Mouse (Mus musculus): ENCODE measurements around the gene Cep295nl. TPM values are rescaled to one million over a fixed set of nuclear protein-coding genes. Genes with fewer than 3 reads are reported as not detected.
A peak's percentile ranks its signal among the peaks of the same experiment; 100 is the strongest.
"Not testable (repeated sequence)": the region's sequence is repeated elsewhere in the genome, so short reads cannot be mapped to it uniquely, and the experiment has no call there.

Gene Cep295nl
- 0.10 and 0.15 TPM in 2 replicates for polyA plus RNA-seq (2015; fragmentation: Nextera tagmentation; extraction: Ambion mirVana)

- Histone ChIP-seq H3K4me2 (ENCODE audit: low read length) (peak within 1 kb of the TSS; percentile 33), H3K27me3 (ENCODE audit: control insufficient read depth, insufficient read depth, low read depth, low read length) (no peaks in the 10 kb centered on the region), H3K9ac (ENCODE audit: low read depth, low read length) (0 out of 2 replicates have a peak within 1 kb of the TSS, but pooled peaks have one; percentile 8), H3K27ac (ENCODE audit: low read length) (peak within 1 kb of the TSS; percentile 64), H3K36me3 (ENCODE audit: control insufficient read depth, insufficient read depth, low read length) (no peaks in the 10 kb centered on the region), H3K4me1 (ENCODE audit: control insufficient read depth, insufficient read depth, low read length) (peaks cover 17% of the 10 kb centered on the region), H3K4me3 (ENCODE audit: low read depth, low read length) (no peak within 1 kb of the TSS), H3K9me3 (replicated peaks; ENCODE audit: control insufficient read depth, low read length, poor library complexity, severe bottlenecking) (no peaks in the 10 kb centered on the region)
- 25% methylated on average over 7 of the region's 7 CpGs for WGBS
- ATAC-seq = peak; percentile 61; the same call in 1 of the 2 replicates
Observed at GRCm38 (mm10) chr11:118342400-118342981, at the start of gene Cep295nl. Cep295nl (minus strand) TSS chr11:118342500.

- WGBS = 92% methylated on average over 13 of the region's 13 CpGs
- H3K27me3 ChIP-seq (ENCODE audit: control insufficient read depth, insufficient read depth, low read depth, low read length); H3K9ac ChIP-seq (ENCODE audit: low read depth, low read length); H3K4me3 ChIP-seq (ENCODE audit: low read depth, low read length); ATAC-seq; H3K4me1 ChIP-seq (ENCODE audit: control insufficient read depth, insufficient read depth, low read length); H3K9me3 ChIP-seq (replicated peaks; ENCODE audit: control insufficient read depth, low read length, poor library complexity, severe bottlenecking); H3K4me2 ChIP-seq (ENCODE audit: low read length); H3K36me3 ChIP-seq (ENCODE audit: control insufficient read depth, insufficient read depth, low read length); H3K27ac ChIP-seq (ENCODE audit: low read length): not testable (repeated sequence)
Observed at GRCm38 (mm10) chr11:118387816-118388215, 45.5 kb upstream of the Cep295nl start.

GRCm38 (mm10) chr11:118379251-118380009, 37.1 kb upstream of the Cep295nl start:
- Histone ChIP-seq H3K27me3 (ENCODE audit: control insufficient read depth, insufficient read depth, low read depth, low read length) (no peaks in the 10 kb centered on the region), H3K27ac (ENCODE audit: low read length) (no peak overlapping the region), H3K36me3 (ENCODE audit: control insufficient read depth, insufficient read depth, low read length) (no peaks in the 10 kb centered on the region), H3K4me2 (ENCODE audit: low read length) (no peak overlapping the region), H3K4me1 (ENCODE audit: control insufficient read depth, insufficient read depth, low read length) (peaks cover 3% of the 10 kb centered on the region; the same call in 1 of the 2 replicates), H3K9ac (ENCODE audit: low read depth, low read length) (no peak overlapping the region; the same call in 1 of the 2 replicates), H3K9me3 (replicated peaks; ENCODE audit: control insufficient read depth, low read length, poor library complexity, severe bottlenecking) (no peaks in the 10 kb centered on the region), H3K4me3 (ENCODE audit: low read depth, low read length) (no peak overlapping the region)
- 46% methylated on average over 11 of the region's 11 CpGs for WGBS
- ATAC-seq = 0 out of 2 replicates have a peak, but pooled peaks have one; percentile 58

- no peaks in the 10 kb centered on the region for H3K36me3 ChIP-seq (ENCODE audit: control insufficient read depth, insufficient read depth, low read length)
- peaks cover 3% of the 10 kb centered on the region; the same call in 1 of the 2 replicates for H3K4me1 ChIP-seq (ENCODE audit: control insufficient read depth, insufficient read depth, low read length)
- no peak overlapping the region for H3K4me3 ChIP-seq (ENCODE audit: low read depth, low read length)
- no peaks in the 10 kb centered on the region for H3K9me3 ChIP-seq (replicated peaks; ENCODE audit: control insufficient read depth, low read length, poor library complexity, severe bottlenecking)
- WGBS = 91% methylated on average over 6 of the region's 6 CpGs
- ATAC-seq = no peak
- H3K4me2 ChIP-seq (ENCODE audit: low read length) = no peak overlapping the region
- no peaks in the 10 kb centered on the region for H3K27me3 ChIP-seq (ENCODE audit: control insufficient read depth, insufficient read depth, low read depth, low read length)
- no peak overlapping the region for H3K9ac ChIP-seq (ENCODE audit: low read depth, low read length)
- no peak overlapping the region for H3K27ac ChIP-seq (ENCODE audit: low read length)
Observed at GRCm38 (mm10) chr11:118378656-118379055, 36.4 kb upstream of the Cep295nl start.

GRCm38 (mm10) chr11:118376323-118376722, 34.0 kb upstream of the Cep295nl start:
- not testable (repeated sequence) for H3K4me3 ChIP-seq (ENCODE audit: low read depth, low read length); H3K27ac ChIP-seq (ENCODE audit: low read length); H3K27me3 ChIP-seq (ENCODE audit: control insufficient read depth, insufficient read depth, low read depth, low read length); H3K9me3 ChIP-seq (replicated peaks; ENCODE audit: control insufficient read depth, low read length, poor library complexity, severe bottlenecking); H3K4me2 ChIP-seq (ENCODE audit: low read length); H3K4me1 ChIP-seq (ENCODE audit: control insufficient read depth, insufficient read depth, low read length); H3K36me3 ChIP-seq (ENCODE audit: control insufficient read depth, insufficient read depth, low read length); H3K9ac ChIP-seq (ENCODE audit: low read depth, low read length); ATAC-seq

GRCm38 (mm10) chr11:118375881-118376280, 33.6 kb upstream of the Cep295nl start:
- no peaks in the 10 kb centered on the region for H3K27me3 ChIP-seq (ENCODE audit: control insufficient read depth, insufficient read depth, low read depth, low read length)
- no peaks in the 10 kb centered on the region for H3K9me3 ChIP-seq (replicated peaks; ENCODE audit: control insufficient read depth, low read length, poor library complexity, severe bottlenecking)
- WGBS = 82% methylated on average over 5 of the region's 5 CpGs
- H3K4me1 ChIP-seq (ENCODE audit: control insufficient read depth, insufficient read depth, low read length) = peaks cover 3% of the 10 kb centered on the region; the same call in 1 of the 2 replicates
- no peak overlapping the region for H3K4me3 ChIP-seq (ENCODE audit: low read depth, low read length)
- no peak for ATAC-seq
- no peak overlapping the region for H3K9ac ChIP-seq (ENCODE audit: low read depth, low read length)
- H3K4me2 ChIP-seq (ENCODE audit: low read length) = no peak overlapping the region
- H3K36me3 ChIP-seq (ENCODE audit: control insufficient read depth, insufficient read depth, low read length) = no peaks in the 10 kb centered on the region
- H3K27ac ChIP-seq (ENCODE audit: low read length) = no peak overlapping the region

GRCm38 (mm10) chr11:118375461-118375860, 33.2 kb upstream of the Cep295nl start:
- no peaks in the 10 kb centered on the region for H3K27me3 ChIP-seq (ENCODE audit: control insufficient read depth, insufficient read depth, low read depth, low read length)
- WGBS = 93% methylated on average over 8 of the region's 8 CpGs
- ATAC-seq = no peak

GRCm38 (mm10) chr11:118375006-118375405, 32.7 kb upstream of the Cep295nl start:
- ATAC-seq = peak; percentile 70; the same call in 1 of the 2 replicates
- H3K4me1 ChIP-seq (ENCODE audit: control insufficient read depth, insufficient read depth, low read length) = peaks cover 3% of the 10 kb centered on the region; the same call in 1 of the 2 replicates
- H3K27ac ChIP-seq (ENCODE audit: low read length) = no peak overlapping the region
- H3K4me2 ChIP-seq (ENCODE audit: low read length) = no peak overlapping the region
- H3K27me3 ChIP-seq (ENCODE audit: control insufficient read depth, insufficient read depth, low read depth, low read length) = no peaks in the 10 kb centered on the region
- H3K9me3 ChIP-seq (replicated peaks; ENCODE audit: control insufficient read depth, low read length, poor library complexity, severe bottlenecking) = no peaks in the 10 kb centered on the region
- no peak overlapping the region for H3K4me3 ChIP-seq (ENCODE audit: low read depth, low read length)
- H3K36me3 ChIP-seq (ENCODE audit: control insufficient read depth, insufficient read depth, low read length) = no peaks in the 10 kb centered on the region
- H3K9ac ChIP-seq (ENCODE audit: low read depth, low read length) = no peak overlapping the region

More at GRCm38 (mm10) chr11:118375461-118375860, 33.2 kb upstream of the Cep295nl start:
- peaks cover 3% of the 10 kb centered on the region; the same call in 1 of the 2 replicates for H3K4me1 ChIP-seq (ENCODE audit: control insufficient read depth, insufficient read depth, low read length)
- H3K36me3 ChIP-seq (ENCODE audit: control insufficient read depth, insufficient read depth, low read length) = no peaks in the 10 kb centered on the region
- H3K4me3 ChIP-seq (ENCODE audit: low read depth, low read length) = no peak overlapping the region
- no peak overlapping the region for H3K9ac ChIP-seq (ENCODE audit: low read depth, low read length)
- no peak overlapping the region for H3K4me2 ChIP-seq (ENCODE audit: low read length)
- no peak overlapping the region for H3K27ac ChIP-seq (ENCODE audit: low read length)
- no peaks in the 10 kb centered on the region for H3K9me3 ChIP-seq (replicated peaks; ENCODE audit: control insufficient read depth, low read length, poor library complexity, severe bottlenecking)

GRCm38 (mm10) chr11:118374506-118374905, 32.2 kb upstream of the Cep295nl start:
- H3K27ac ChIP-seq (ENCODE audit: low read length) = no peak overlapping the region
- H3K36me3 ChIP-seq (ENCODE audit: control insufficient read depth, insufficient read depth, low read length) = no peaks in the 10 kb centered on the region
- no peak overlapping the region for H3K4me2 ChIP-seq (ENCODE audit: low read length)
- H3K9me3 ChIP-seq (replicated peaks; ENCODE audit: control insufficient read depth, low read length, poor library complexity, severe bottlenecking) = no peaks in the 10 kb centered on the region
- ATAC-seq = no peak
- H3K9ac ChIP-seq (ENCODE audit: low read depth, low read length) = no peak overlapping the region
- H3K4me1 ChIP-seq (ENCODE audit: control insufficient read depth, insufficient read depth, low read length) = peaks cover 3% of the 10 kb centered on the region; the same call in 1 of the 2 replicates
- 59% methylated on average over 5 of the region's 5 CpGs for WGBS
- H3K27me3 ChIP-seq (ENCODE audit: control insufficient read depth, insufficient read depth, low read depth, low read length) = no peaks in the 10 kb centered on the region
- no peak overlapping the region for H3K4me3 ChIP-seq (ENCODE audit: low read depth, low read length)

Measured in midbrain, embryonic 16.5 days (tissue).